Mouse (Mus musculus) heart, postnatal 0 days (tissue): ENCODE measurements around the gene Magee1.

Source experiments
- CTCF ChIP-seq: IDR thresholded peaks from 2 replicates; pipeline ENCODE4 v1.5.1; 2016; ENCODE audit warnings: antibody characterized with exemption, control low read depth, low read depth
- EP300 ChIP-seq: IDR thresholded peaks from 2 replicates; pipeline ENCODE4 v1.6.1; 2016; ENCODE audit warnings: antibody characterized with exemption, low read depth

DNA sequence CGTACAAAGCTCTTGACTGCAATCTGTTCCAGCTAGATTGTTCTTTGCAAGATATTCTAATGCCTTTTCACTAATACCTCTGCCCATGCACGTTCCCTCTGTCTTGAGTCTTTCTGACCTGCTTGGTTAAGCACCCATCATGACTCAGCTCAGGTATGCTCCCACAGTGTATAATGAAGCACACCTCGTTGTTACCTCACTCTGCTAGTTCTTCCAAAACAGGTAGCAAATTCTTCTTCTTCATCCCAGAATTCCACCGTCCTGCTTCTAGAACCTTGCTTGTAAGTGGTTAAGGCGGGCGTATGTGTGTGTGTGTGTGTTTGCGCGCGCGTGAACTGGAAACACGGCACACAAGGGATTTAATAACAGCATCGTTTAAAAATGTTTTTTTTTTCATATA lies 41.0 kb upstream of the Magee1 start:
- TF ChIP-seq CTCF = no peak
- TF ChIP-seq EP300 = no peak
